Mouse (Mus musculus) kidney, adult 18-20 months (tissue): ENCODE measurements at regions not wholly inside any gene's neighbourhood (a gene's known extent, or its start where the extent isn't known, plus 50 kb on each side); places are given as distances from the start of the nearest gene placed in this dataset.

ENCODE experiments used
- DNase-seq: peaks from one replicate; pipeline ENCODE4 v3.0.0; 2021

DNA sequence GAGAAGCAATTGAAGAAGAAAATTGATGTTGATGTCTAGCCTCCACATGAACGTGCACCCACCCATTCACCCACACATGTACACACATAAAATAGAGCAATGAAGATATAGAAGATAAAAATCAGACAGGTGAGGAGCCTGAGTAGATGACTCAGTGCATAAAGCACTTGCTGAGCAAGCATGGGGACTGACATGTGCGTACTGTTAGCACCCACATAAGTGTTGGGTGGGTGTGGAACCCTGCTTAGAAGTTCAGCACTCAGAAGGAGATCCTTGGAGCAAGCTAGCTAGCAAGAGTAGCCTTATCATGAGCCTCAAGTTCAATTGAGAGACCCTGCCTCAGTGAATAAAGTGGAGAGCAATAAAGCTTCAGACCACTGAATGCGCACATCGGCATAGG lies 305.7 kb upstream of the Adamts9 start:
- DNase-seq, result no peak

- DNase-seq, result no peak
These were observed 303.4 kb upstream of the Adamts9 start for GRCm38 (mm10) chr6:93246498-93247242.

- DNase-seq, result no peak
These were observed 292.3 kb upstream of the Adamts9 start for GRCm38 (mm10) chr6:93235550-93235949.

- DNase-seq, result no peak
These were observed 289.3 kb upstream of the Adamts9 start for GRCm38 (mm10) chr6:93232636-93233035.

GRCm38 (mm10) chr6:93230450-93230849 lies 287.2 kb upstream of the Adamts9 start:
- no peak for DNase-seq

DNA sequence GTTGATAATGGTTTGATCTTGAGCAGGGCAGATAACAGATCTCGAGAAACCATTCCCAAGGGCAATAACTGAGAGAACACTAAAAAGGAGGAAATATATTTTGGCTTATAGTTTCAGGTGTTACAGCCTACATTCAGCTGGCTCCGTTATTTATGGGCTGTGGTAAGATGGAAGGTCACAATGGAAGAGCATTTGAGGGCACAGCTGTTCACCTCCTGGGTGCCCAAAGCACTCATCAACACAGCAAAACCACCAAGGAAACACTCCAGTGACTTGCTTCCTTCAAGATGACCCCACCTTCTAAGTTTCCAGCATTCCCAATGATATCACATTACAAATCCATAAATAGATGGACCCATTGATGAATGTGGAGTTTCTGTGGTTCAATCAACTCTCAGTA lies 286.0 kb upstream of the Adamts9 start:
- DNase-seq, result no peak

DNA sequence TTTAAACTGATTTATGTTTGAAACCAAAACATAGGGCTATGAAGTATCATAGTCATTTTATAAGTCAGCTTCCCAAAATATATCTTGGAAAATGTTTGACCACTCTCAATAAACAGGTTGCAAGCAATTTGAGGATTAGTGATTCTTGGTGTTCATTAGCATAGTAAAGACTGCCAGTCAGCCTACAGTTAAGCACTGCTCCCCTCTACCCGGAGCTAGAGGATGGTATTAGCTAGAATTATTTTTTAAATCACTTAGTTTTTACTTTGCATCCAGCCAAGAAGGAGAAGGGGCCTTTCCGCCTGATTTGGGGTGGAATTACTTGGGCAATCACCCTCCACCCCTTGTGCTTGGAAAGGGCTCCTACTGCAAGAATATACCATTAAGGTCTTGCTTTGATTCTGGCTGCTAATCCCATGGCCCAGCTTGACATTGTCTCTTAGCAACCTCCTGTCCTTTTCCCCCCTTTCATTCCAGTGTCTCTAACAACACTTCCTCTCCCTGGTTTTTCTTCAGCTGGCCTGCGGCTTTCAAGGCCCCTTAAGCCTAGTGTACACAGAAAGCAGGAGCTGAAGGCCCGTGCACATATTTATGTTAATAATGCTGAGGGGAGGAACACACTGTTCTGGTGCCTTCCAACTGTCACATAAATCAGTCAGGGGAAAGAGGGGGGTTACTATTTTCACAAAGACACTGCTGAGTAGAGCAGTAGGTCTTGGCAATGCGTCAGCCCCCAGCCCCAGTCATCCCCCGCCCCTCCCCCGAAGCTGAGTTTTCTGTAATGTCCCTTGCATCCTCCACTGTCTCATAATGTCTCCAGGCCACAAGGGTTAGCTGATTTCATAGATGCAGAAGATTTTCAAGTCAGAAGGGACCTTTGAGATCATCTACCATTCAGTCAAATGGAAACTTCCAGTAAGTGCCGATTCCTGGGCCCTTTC lies 280.6 kb upstream of the Adamts9 start:
- peak; percentile 15 for DNase-seq

- DNase-seq, result no peak
These were observed 274.8 kb upstream of the Adamts9 start for GRCm38 (mm10) chr6:93218015-93218593.

DNA sequence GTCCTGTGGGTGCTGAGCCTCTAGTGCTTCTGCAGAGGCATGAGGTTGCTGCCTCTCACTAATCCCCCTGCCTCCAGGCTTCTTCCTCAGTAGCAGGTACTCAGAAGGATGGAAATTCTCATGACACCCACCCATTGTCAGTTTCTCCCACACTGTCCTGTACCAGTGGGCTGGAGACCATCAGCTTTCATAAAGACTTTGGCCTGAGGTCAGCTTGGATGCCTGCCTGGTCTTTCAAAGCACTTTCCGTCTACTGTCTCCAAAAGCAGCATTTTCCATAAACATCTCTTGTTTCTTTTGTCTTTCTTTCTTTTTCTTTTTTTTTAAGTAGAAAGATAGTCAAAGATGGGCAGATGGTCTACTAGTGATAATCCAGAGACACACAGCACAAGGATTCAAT lies 257.6 kb upstream of the Adamts9 start:
- no peak for DNase-seq

GRCm38 (mm10) chr6:93194741-93195140 lies 251.4 kb upstream of the Adamts9 start:
- DNase-seq, result no peak

DNA sequence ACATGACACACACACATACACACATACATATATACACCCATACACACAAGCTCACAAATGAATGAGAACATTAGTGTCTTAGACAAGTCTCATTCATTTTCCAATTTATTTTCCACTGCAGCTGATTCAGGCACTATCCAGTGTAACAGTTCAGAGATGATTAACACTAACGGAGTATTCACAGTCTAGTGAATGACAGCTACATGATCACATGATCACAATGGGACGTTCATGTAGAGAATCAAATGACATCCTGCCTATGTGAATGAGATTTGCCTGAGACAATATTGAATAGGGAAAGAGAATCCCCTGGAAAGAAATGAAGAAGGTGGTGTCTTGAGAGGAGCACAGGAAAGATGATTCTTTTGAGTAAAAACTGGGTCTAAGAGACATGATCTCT lies 249.7 kb upstream of the Adamts9 start:
- no peak for DNase-seq

GRCm38 (mm10) chr6:93190986-93191385 lies 247.7 kb upstream of the Adamts9 start:
- no peak for DNase-seq

DNA sequence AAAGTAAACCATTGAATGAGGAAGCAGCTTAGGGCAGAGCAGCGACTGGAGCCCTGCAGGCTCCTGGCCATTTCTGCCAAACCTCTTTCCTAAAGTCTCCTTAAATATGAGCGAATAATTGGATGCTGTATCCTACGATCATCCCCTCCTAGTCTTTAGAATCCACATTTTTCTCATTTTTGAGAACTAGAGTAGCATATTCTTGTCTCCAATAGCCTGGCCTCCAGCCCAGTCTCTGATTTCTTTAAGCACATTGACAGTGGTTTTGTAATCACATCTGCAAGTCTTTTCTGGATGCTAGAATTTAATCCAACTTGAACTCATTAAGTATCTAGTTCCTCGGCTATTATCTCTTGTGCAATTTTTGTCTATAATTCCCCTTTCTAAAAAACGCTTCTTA lies 225.2 kb upstream of the Adamts9 start:
- no peak for DNase-seq

DNA sequence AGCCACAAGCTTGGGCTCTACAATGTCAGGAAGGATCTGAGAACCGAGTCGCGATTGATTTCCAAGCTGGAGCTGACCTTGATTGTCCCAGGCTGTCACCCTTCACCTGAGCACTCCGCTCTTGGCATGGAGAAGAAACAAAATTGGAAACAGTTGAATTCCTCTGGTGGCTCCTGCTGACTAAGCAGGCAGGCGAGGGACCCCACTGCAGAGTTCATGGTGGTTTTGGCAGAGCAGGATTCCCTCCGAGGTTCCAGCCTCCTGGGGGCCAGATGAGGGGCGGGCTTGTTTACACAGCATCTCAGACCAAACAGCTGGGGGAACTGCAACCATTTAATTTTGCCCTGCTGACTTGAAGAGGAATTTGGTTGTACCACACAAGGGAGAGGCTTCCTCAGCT lies 224.0 kb upstream of the Adamts9 start:
- DNase-seq, result no peak

- no peak for DNase-seq
These were observed 222.7 kb upstream of the Adamts9 start for GRCm38 (mm10) chr6:93165942-93166341.

- DNase-seq, result no peak
These were observed 209.3 kb upstream of the Adamts9 start for GRCm38 (mm10) chr6:93152431-93153208.

GRCm38 (mm10) chr6:93150531-93150930 lies 207.2 kb upstream of the Adamts9 start:
- DNase-seq, result no peak

GRCm38 (mm10) chr6:93149956-93150355 lies 206.7 kb upstream of the Adamts9 start:
- DNase-seq, result no peak

DNA sequence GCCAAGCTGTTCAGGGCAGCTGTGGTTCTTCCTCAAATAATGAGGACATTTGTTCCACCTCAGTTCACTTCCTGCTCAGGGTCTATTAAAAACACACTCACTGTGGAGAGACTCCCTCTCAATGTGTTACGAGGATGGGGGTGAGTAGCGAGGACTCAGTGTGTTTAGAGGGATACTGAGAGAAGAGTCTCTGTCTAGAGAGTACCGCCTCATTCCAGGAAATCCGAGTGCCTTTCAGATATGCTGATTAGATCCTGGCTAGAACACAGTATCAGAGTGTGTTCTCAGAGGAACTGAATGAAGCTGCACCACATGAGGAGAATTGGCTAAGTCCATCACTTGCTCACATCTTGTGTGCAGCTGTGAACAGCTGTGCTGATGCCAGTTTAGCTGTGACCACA lies 197.0 kb upstream of the Adamts9 start:
- DNase-seq, result no peak

- DNase-seq, result no peak
These were observed 190.6 kb upstream of the Adamts9 start for GRCm38 (mm10) chr6:93133940-93134339.

- no peak for DNase-seq
These were observed 187.8 kb upstream of the Adamts9 start for GRCm38 (mm10) chr6:93130946-93131685.

- no peak for DNase-seq
These were observed 176.2 kb upstream of the Adamts9 start for GRCm38 (mm10) chr6:93119482-93119881.
